Mouse (Mus musculus): ENCODE results near the gene Abca13. TPM values are rescaled to one million over a fixed set of nuclear protein-coding genes. Genes with fewer than 3 reads are reported as not detected.
A peak's percentile ranks its signal among the peaks of the same experiment; 100 is the strongest.
"Not testable (repeated sequence)": the region's sequence is repeated elsewhere in the genome, so short reads cannot be mapped to it uniquely, and the experiment has no call there.

Abca13 gene
- under 0.01 and 0.04 TPM in 2 replicates for polyA plus RNA-seq (2012; rRNA removed)

DNA sequence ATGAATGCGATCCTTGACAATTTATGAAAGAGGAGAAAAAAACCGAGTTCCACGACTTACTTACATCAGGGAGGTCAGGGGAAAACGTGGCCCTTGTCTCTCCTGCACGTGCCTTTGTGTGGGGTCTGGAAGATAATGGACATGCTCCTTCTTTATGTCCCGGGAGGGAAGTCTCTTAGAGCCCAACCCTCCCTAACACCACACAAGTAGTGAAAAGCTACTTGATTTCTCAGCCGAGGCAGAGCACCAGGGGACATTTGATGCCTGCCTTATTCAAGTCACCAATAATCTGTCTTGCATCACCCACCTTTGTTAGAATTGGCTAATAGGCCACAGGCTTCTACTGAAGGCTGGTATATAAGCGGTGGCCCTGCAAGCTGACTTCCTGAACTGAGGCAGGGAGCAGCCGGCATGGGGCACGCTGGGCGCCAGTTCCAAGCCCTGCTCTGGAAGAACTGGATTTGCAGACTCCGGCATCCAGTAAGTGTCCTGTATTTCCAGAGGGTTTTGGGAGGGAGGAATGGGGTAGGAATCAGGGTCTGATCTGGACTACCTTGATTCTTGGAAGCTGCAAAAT, at the start of gene Abca13:
Abca13 (plus strand) TSS at position 388 of the 577 bp plus-strand sequence.
- DNase-seq (ENCODE audit: low read depth) = peak; percentile 17

DNA sequence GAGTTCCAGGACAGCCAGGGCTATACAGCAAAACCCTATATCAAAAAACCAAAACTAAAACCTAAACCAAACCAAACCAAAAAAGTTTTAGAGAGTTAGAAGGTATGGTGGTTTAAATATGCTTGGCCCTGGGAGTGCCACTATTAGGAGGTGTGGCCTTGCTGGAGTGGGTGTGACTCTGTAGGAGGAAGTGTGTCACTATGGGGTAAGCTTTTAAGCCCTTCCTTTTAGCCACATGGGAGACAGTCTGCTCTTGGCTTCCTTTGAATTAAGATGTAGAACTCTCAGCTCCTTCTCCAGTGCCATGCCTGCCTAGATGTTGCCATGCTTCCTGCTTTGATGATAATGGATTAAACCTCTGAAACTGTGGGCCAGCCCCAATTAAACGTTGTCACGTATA, 46.6 kb upstream of the Abca13 start:
- no peak for DNase-seq (ENCODE audit: low read depth)

- no peak for DNase-seq (ENCODE audit: low read depth)
Measured at GRCm38 (mm10) chr11:9146115-9146514, 45.6 kb upstream of the Abca13 start.

- no peak for DNase-seq (ENCODE audit: low read depth)
Measured at GRCm38 (mm10) chr11:9146683-9147082, 45.1 kb upstream of the Abca13 start.

- DNase-seq (ENCODE audit: low read depth) = no peak
Measured at GRCm38 (mm10) chr11:9148206-9148605, 43.5 kb upstream of the Abca13 start.

DNA sequence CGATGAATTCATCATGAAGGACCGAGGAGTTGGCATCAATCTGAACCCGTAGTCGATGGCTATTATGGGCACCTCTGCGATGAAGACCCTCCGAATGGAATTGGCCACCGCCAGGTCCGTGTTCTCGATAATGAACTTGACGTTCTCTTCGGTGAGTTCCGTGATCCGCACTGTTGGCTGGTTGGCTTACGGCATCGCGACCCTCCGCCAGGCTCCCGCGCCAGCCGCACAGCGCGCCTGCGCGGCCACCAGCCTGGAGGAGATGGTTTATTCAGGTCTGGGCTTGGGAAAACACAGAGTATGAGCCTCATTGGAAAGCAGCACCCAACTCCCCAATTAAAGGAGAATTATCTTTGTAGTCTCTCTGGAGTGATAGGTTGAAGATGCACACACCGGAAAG, 41.3 kb upstream of the Abca13 start:
- DNase-seq (ENCODE audit: low read depth) = not testable (repeated sequence)

DNA sequence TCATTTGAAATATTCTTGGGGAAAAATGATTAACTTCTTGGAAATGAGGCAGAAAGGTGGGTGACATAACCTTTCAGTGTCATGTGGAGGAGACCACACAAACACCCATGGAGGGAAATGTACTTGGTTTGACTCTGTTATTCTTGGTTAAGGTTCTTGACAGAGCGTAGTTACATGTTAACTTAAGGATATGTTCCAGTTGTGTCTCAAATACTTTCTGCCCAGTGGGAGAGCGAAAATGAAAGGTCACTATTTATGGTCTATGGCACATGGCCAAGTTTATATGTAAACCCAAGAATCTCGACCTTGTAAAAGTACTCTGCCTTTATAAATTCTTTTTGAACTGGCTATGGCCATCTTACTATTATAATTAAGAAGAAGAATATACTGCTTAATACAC, 31.8 kb upstream of the Abca13 start:
- DNase-seq (ENCODE audit: low read depth) = no peak

DNA sequence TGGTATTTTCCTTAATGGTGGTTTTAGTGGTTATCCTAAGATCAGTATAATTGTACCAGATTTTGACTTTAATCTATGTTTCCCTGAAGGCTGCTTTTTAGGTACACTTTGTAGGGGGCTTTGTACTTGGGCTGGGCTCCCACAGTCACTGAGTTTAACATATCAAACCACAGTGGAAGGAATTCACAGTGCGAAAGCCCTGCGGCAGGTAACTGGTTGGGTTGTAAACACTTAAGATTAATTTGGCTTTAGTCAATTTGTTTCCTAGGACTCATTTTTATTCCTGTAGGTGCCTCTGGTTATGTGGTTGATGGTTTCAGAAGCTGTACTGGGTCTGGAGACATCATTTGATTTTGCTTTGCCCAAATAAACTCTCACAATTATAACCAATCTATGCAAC, 24.4 kb upstream of the Abca13 start:
- no peak for DNase-seq (ENCODE audit: low read depth)

GRCm38 (mm10) chr11:9181477-9181876, 10.3 kb upstream of the Abca13 start:
- no peak for DNase-seq (ENCODE audit: low read depth)

DNA sequence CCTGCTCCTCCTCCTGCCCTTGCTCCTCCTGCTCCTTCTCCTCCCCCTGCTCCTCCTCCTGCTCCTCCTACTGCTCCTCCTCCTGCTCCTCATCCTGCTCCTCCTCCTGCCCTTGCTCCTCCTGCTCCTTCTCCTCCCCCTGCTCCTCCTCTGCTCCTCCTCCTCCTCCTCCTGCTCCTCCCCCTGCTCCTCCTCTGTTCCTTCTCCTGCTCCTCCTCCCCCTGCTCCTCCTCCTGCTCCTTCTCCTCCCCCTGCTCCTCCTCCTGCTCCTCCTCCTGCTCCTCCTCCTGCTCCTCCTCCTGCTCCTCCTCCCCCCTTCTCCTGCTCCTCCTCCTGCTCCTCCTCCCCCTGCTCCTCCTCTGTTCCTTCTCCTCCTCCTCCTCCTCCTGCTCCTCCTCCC, 2.3 kb upstream of the Abca13 start:
- not testable (repeated sequence) for DNase-seq (ENCODE audit: low read depth)

DNA sequence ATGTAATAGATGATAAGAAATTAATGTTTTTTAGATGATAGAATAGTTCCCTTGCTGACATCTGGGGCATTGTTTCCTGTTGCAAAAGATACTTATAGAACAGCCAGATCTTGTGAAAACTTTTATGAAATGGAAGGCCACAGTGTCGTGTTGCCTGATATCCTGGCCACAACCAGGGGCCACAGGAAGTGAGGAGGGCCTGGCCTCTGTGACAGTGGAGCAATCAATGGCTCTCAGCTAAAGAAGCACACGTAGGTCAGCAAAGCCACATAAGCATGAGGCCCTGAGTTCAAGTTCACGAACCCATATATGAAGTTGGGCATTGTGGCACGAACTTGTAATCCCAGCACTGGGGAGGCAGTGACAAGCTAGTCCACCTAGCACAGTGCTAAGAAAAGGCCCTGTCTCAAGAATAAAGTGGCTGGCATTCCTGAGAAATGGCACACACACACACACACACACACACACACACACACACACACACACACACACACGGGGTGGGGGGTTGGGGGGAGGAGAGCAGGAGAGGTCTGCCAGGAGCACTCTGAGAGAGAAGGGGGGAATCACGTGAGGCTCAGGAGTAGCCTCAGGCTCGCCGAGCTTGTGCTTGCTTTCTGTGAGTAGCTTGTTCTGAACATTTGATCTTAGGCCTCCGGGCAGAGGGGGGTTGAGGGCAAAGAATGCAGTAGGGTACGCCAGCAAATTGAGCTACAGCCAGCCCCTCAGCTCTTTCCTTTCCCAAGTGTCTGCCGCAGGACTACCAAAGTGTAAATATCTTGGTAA, 779 bp upstream of the Abca13 start:
- no peak for DNase-seq (ENCODE audit: low read depth)

GRCm38 (mm10) chr11:9194861-9195260, 3.1 kb downstream of the Abca13 start:
- no peak for DNase-seq (ENCODE audit: low read depth)

DNA sequence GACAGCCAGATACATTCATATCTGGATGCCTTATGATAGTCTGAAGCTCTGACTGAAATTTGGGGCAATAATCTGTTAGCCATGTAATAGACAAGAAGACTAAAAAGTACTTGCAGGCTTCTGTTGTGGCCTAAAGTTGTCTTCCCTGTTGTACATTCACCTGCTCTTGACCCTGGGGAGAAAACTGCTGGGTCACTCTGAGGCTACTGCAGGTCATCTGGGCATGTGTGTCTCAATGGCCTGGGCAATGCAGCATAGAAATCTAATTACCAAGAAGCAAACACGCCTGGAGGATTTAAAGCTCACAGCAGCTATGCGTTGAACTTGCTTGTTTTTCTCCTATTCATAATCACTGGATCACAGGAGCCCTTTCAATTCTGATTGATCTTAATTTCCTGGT, 8.1 kb downstream of the Abca13 start:
- no peak for DNase-seq (ENCODE audit: low read depth)

DNA sequence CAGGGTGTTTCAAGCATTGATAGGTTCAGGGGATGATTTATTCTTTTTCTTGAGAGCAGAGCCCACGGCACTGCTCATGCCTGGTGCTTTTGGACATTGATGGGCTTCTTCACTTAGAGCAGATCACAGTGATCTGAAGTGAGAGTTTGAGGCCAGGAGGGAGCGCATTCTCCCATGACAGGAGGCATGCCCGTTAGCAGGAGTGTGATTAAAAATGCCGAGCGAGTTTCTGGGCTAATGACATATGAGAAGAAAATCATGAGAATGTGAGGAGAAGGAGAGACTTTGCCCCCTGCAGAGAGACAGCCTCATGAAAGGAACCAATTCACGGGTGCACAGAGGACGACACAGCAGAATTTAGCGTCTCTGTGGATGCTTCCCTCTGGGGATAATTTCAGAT, 19.0 kb downstream of the Abca13 start:
- DNase-seq (ENCODE audit: low read depth) = no peak

DNA sequence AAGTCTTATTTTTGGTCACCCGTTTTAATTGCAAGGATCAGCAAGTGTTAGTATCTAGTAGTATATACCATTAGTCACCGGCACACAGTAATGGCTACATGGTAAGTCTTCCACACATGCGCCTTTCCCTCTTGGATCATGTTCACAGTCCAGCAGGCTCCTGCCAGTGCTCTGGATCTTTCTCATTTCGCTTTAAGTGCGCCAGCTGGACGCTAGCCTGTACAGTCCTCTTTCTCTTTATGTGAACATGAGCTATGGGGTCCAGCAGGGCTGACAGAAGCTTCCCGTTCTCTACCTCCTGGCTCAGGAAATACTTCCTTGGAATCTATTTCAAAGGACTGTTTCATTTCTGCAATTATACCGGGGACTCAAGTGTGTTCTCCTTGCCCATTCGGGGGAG, 21.8 kb downstream of the Abca13 start:
- no peak for DNase-seq (ENCODE audit: low read depth)

DNA sequence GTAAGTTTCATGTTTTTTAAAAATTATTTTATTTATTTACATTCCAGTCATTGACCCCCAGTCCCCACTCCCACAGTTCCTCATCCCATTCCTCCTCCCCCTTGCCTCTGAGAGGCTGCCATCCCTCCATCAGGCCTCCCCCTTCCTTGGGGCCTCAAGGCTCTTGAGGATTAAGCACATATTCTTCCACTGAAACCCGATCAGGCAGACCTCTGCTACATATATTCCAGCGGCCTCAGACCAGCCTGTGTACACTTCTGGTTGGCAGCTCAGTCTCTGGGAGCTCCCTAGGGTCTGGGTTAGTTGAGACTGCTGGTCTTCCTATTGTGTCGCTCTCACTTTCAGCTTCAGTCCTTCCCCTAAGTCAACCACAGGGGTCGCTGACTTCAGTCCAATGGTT, 24.5 kb downstream of the Abca13 start:
- no peak for DNase-seq (ENCODE audit: low read depth)

- no peak for DNase-seq (ENCODE audit: low read depth)
Measured at GRCm38 (mm10) chr11:9220501-9220900, 28.8 kb downstream of the Abca13 start.

DNA sequence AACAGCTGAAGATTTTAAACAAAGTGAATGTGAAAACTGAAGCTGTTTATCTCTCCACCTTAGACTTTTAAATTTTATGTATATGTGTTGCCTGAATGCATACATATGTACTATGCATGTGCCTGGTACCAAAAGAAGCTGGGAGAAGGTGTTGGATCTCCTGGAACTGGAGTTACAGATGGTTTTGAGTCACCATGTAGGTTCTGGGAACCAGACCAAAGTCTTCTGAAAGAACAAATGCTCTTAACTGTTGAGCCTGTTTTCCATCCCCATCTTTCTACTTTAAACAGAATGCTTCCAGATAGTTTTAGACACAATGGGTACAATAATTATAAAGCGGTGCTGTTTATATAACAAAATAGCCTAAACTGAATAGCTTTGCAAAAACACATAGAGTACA, 29.9 kb downstream of the Abca13 start:
- no peak for DNase-seq (ENCODE audit: low read depth)

DNA sequence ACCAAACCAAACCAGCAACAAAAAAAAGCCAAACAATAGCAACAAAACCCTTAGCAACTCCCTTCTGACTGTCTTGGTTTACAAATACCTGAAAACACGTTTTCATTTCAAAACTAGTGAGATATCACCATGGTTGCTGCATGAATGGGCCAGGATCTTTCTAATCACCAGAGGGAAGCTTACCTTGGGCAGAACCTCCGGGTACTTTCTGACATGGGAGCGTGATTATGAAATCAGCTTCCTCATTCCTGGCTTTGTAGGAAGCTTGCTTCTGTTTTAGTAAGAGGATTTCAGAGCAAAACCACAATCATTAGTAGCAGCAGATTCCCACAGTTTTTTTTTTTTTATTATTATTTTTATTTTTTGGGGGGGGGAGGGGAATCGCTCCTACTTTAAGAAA, 34.7 kb downstream of the Abca13 start:
- no peak for DNase-seq (ENCODE audit: low read depth)

- not testable (repeated sequence) for DNase-seq (ENCODE audit: low read depth)
Measured at GRCm38 (mm10) chr11:9249627-9250026, 57.9 kb downstream of the Abca13 start.

GRCm38 (mm10) chr11:9263072-9263471, 71.3 kb downstream of the Abca13 start:
- DNase-seq (ENCODE audit: low read depth) = not testable (repeated sequence)

GRCm38 (mm10) chr11:9269090-9269489, 77.3 kb downstream of the Abca13 start:
- DNase-seq (ENCODE audit: low read depth) = no peak

DNA sequence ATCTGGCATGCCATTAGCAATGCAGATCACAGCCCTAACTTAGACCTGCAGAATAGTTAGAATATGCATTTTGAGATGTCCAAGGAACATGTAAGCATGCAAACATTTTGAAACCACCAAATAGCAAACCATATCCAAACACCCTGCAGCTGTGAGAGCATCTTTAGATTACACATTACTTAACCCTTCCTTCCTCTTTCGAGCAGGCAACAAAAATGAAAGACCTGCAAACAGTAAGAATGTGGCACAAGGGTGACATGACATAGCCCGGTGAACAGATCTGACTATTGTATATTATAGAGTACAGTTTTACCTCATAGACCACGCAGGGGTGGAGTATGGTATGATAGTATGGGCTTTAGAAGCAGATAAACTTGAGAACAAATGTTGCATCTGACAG, 93.5 kb downstream of the Abca13 start:
- no peak for DNase-seq (ENCODE audit: low read depth)

- peak; percentile 67 for DNase-seq (ENCODE audit: low read depth)
Measured at GRCm38 (mm10) chr11:9285759-9286158, 94.0 kb downstream of the Abca13 start.
